Mouse (Mus musculus) cortical plate, adult 2 months (tissue): ENCODE results near the gene Nudt8.

Experiments
- CTCF ChIP-seq: fragments of 200-500 bp; IDR thresholded peaks from 2 replicates; pipeline ENCODE4 v1.5.1; 2011; ENCODE audit warnings: mild to moderate bottlenecking, control low read depth, low read length; ENCODE audit not compliant: insufficient read depth; ENCODE audit errors: extremely low read depth
- POLR2A ChIP-seq: fragments of 200-500 bp; IDR thresholded peaks from 2 replicates; pipeline ENCODE4 v1.6.1; 2011; ENCODE audit warnings: mild to moderate bottlenecking, low read length, control low read depth; ENCODE audit not compliant: insufficient read depth; ENCODE audit errors: extremely low read depth

GRCm38 (mm10) chr19:3995505-3995904, 4.9 kb upstream of the Nudt8 start:
- TF ChIP-seq POLR2A (no peak), CTCF (no peak)
